Mouse (Mus musculus) heart, postnatal 0 days (tissue): ENCODE data around the gene Maml2. TPM values are rescaled to one million over a fixed set of nuclear protein-coding genes. Genes with fewer than 3 reads are reported as not detected.

Experiments
- ATAC-seq: fragments of 200-750 bp; cut with Nextera tagmentation; 2 replicates; pipeline ENCODE4 v1.8.0; 2017; ENCODE audit warnings: low read depth, moderate number of reproducible peaks, moderate library complexity; ENCODE audit not compliant: insufficient read depth
- DNase-seq: peaks from one replicate; pipeline ENCODE4 v3.0.0-alpha.2; 2016; ENCODE audit warnings: low spot score
- H3K27ac ChIP-seq: fragments of 300-500 bp; sonication (generic); 2 replicates; pipeline ENCODE4 v1.5.1; 2014; ENCODE audit warnings: low read depth, mild to moderate bottlenecking
- H3K27me3 ChIP-seq: fragments of 300-500 bp; sonication (generic); 2 replicates; pipeline ENCODE4 v1.6.1; 2014; ENCODE audit warnings: low read length, mixed read lengths; ENCODE audit not compliant: control insufficient read depth, insufficient read depth
- H3K36me3 ChIP-seq: fragments of 300-500 bp; sonication (generic); replicated peaks from 2 replicates; pipeline ENCODE4 v1.6.1; 2014; ENCODE audit warnings: low read length, mixed read lengths; ENCODE audit not compliant: control insufficient read depth, insufficient read depth
- H3K4me1 ChIP-seq: fragments of 300-500 bp; sonication (generic); 2 replicates; pipeline ENCODE4 v1.6.1; 2014; ENCODE audit warnings: antibody characterized with exemption; ENCODE audit not compliant: control insufficient read depth, insufficient read depth
- H3K4me2 ChIP-seq: fragments of 300-500 bp; sonication (generic); 2 replicates; pipeline ENCODE4 v1.6.1; 2014; ENCODE audit warnings: low read depth, mild to moderate bottlenecking, low read length, moderate library complexity
- H3K4me3 ChIP-seq: fragments of 300-500 bp; sonication (generic); 2 replicates; pipeline ENCODE4 v1.5.1; 2014; ENCODE audit warnings: low read depth, low read length
- H3K9ac ChIP-seq: fragments of 300-500 bp; sonication (generic); replicated peaks from 2 replicates; pipeline ENCODE4 v1.6.1; 2014; ENCODE audit warnings: low read depth, low read length, mixed read lengths
- H3K9me3 ChIP-seq: fragments of 300-500 bp; sonication (generic); replicated peaks from 2 replicates; pipeline ENCODE4 v1.6.1; 2016; ENCODE audit warnings: low read length; ENCODE audit not compliant: control insufficient read depth
- CTCF ChIP-seq: IDR thresholded peaks from 2 replicates; pipeline ENCODE4 v1.5.1; 2016; ENCODE audit warnings: antibody characterized with exemption, control low read depth, low read depth
- EP300 ChIP-seq: IDR thresholded peaks from 2 replicates; pipeline ENCODE4 v1.6.1; 2016; ENCODE audit warnings: antibody characterized with exemption, low read depth
- WGBS: fragments of 180-500 bp; shearing (Covaris S2); extraction: QIAGEN DNeasy Blood & Tissue Kit; methylation state at CpG from one replicate; pipeline ENCODE4 v1.1.7; 2014; 5-methylcytosine and 5-hydroxymethylcytosine counted together
- polyA plus RNA-seq: library from polyadenylated mRNA; unstranded; fragments of >200 nt; fragmentation: Nextera tagmentation; extraction: Ambion mirVana; gene quantifications from 2 replicates; pipeline ENCODE4 v1.2.1, GENCODE M21; 2015
- total RNA-seq: library from RNA; depleted of rRNA; stranded (reverse); fragments of >200 nt; gene quantifications from 2 replicates; pipeline ENCODE4 v1.2.3, GENCODE M21; 2014; ENCODE audit warnings: low replicate concordance

Maml2 gene
- total and polyA plus RNA-seq, 2 experiments from 2014 or later: 6.0 to 7.0 TPM

DNA sequence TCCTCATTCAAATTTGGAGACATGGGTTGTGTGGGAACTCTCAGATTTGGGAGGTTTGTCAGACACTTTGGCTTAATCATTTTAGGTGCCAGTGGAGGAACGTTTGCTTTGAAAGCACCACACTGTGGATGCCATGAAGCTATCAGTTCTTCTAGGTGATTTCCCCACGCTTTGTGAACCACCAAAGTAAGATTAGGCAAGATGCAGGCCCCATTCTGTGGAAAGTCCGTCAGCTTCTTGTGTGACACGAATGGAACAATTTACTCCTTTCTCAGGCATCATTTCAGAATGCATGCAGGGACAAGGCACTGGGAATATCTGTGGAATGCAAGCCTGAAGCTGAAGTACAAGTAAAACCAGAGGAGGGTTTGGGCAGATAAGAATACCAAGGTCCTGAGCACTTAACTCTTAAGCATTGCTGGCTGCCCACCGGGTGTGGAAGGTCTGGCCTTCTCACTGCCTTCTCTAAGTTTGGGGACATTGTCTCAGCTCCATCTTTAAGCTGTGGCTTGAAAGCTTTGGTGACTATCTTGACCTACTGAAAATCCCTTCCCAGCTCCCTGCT is 23.1 kb downstream of the Maml2 start:
- Histone ChIP-seq H3K4me2 (no peak overlapping the region), H3K4me1 (peaks cover 28% of the 10 kb centered on the region), H3K27ac (no peak overlapping the region), H3K27me3 (no peaks in the 10 kb centered on the region), H3K4me3 (no peak overlapping the region), H3K9ac (no peak overlapping the region), H3K9me3 (no peaks in the 10 kb centered on the region), H3K36me3 (no peaks in the 10 kb centered on the region)
- no peak for TF ChIP-seq EP300
- no peak for TF ChIP-seq CTCF
- WGBS: 39% methylated on average over 5 of the region's 5 CpGs
- ATAC-seq: no peak
- DNase-seq: no peak

DNA sequence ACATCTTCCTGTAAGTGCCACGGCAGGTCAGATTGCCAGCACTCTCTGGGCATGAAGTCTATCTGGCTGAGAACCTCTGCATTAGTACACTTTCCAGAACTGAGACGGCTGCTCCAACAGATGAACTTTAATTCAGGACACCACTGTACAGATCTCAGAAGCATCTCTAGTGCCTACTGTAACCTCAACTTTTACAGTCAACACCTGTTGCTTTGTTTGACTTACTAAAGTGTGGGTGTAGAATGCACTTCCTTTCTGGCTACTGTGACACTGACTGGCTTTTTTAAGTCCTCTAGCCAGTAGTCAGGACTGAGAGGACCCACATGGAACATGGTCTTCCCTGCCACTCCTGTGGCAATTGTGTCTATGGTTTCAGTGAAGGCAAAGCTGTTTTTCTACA is 25.3 kb downstream of the Maml2 start:
- no peak overlapping the region for H3K9ac ChIP-seq
- H3K9me3 ChIP-seq: no peaks in the 10 kb centered on the region
- H3K4me2 ChIP-seq: no peak overlapping the region
- H3K27ac ChIP-seq: peak overlapping the region; percentile 68
- no peaks in the 10 kb centered on the region for H3K27me3 ChIP-seq
- H3K4me3 ChIP-seq: no peak overlapping the region
- TF ChIP-seq EP300 (no peak), CTCF (no peak)
- no peaks in the 10 kb centered on the region for H3K36me3 ChIP-seq
- H3K4me1 ChIP-seq: peaks cover 17% of the 10 kb centered on the region
- ATAC-seq: no peak
- no peak for DNase-seq
- 30% methylated on average over 2 of the region's 2 CpGs for WGBS

DNA sequence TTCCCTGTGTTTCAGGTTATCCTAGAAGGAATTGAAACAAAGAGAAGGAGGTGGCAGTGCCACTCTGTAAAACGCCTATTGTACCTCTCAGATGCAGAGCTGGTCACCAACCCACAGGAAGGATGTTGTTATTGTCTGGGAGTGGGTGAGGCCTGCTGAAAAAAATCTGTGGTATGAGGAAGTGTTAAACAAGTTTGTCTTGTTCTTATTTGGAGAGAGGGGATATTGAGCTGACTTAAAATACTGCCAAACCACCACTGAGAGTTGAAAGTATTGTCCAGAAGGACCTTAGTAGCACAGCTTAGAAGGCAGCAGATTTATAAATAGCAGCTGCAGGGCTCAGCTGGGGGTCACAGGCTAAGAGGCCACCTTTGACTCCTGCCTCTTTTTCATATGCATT is 25.9 kb downstream of the Maml2 start:
- no peak for DNase-seq
- TF ChIP-seq CTCF (no peak), EP300 (no peak)
- no peak overlapping the region for H3K4me2 ChIP-seq
- no peak overlapping the region for H3K9ac ChIP-seq
- H3K9me3 ChIP-seq: no peaks in the 10 kb centered on the region
- no peaks in the 10 kb centered on the region for H3K36me3 ChIP-seq
- 10% methylated on average over 1 of the region's 1 CpGs for WGBS
- H3K27me3 ChIP-seq: no peaks in the 10 kb centered on the region
- peak overlapping the region; percentile 68 for H3K27ac ChIP-seq
- no peak overlapping the region for H3K4me3 ChIP-seq
- ATAC-seq: no peak; the same call in 1 of the 2 replicates
- peaks cover 17% of the 10 kb centered on the region for H3K4me1 ChIP-seq

DNA sequence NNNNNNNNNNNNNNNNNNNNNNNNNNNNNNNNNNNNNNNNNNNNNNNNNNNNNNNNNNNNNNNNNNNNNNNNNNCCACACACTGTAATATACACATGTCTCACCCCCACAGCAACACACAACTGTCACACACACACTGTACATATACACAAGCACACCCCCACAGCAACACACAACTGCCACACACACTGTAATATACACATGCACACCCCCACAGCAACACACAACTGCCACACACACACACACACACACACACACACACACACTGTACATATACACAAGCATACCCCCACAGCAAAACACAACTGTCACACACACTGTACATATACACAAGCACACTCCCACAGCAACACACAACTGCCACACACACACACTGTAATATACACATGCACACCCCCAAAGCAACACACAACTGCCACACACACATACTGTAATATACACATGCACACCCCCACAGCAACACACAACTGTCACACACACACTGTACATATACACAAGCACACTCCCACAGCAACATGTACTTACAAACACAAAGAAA is 116.5 kb downstream of the Maml2 start:
- TF ChIP-seq CTCF (no peak), EP300 (no peak)
- H3K9me3 ChIP-seq: no peaks in the 10 kb centered on the region
- peaks cover 6% of the 10 kb centered on the region; the same call in 1 of the 2 replicates for H3K36me3 ChIP-seq
- no peak overlapping the region for H3K4me3 ChIP-seq
- H3K27me3 ChIP-seq: no peaks in the 10 kb centered on the region
- DNase-seq (no peak), ATAC-seq (no peak)
- H3K4me2 ChIP-seq: no peak overlapping the region
- H3K4me1 ChIP-seq: no peaks in the 10 kb centered on the region
- H3K9ac ChIP-seq: no peak overlapping the region
- H3K27ac ChIP-seq: no peak overlapping the region

DNA sequence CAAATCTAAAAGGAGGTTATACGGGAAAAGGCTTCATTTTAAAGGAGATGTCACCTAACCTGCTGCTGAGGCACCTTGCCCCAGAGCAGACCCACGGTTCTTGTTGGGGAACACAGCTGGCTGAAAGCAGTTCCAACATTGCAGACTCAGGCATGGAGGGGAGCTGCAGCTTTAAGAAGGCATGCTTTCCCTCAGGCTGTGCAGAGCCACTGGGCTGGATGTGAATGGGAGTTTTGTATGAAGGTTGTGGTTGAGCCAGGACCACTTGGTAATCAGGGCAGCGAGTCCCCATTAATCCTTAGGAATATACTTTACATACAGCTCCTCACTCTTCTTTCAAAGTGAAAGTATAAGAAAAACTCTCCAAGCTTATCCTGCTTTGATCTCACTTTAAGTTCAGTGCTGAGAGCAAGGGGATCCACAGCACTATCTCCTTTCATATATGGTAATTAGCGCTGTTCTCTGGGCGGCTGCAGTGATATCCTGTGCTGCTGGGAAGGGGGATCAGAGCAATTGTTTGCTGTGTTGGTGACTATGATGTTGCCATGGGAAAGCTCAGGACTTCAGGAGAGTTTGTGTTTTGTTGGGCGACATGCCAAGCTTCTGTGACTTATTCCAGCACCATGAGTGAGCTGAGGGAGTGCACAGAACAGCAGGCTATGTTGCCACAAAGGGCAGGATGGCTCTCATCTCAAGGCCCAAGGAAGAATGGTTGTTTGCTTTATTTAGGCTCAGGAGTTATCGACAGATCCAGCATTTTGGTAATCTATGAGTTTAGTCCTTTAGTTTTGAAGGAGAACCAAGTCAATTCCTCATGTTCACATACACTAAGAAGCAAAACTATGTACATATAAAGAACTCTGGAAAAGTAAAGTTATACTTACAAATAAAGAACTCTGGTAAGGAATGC is 127.5 kb downstream of the Maml2 start:
- Histone ChIP-seq H3K36me3 (no peaks in the 10 kb centered on the region), H3K4me1 (peaks cover 37% of the 10 kb centered on the region), H3K4me2 (peak overlapping the region; percentile 49), H3K4me3 (0 out of 2 replicates have a peak overlapping the region, but pooled peaks have one; percentile 14), H3K27me3 (no peaks in the 10 kb centered on the region), H3K9me3 (no peaks in the 10 kb centered on the region), H3K9ac (no peak overlapping the region), H3K27ac (peak overlapping the region; percentile 80)
- DNase-seq (peak; percentile 93), ATAC-seq (peak; percentile 89)
- TF ChIP-seq EP300: no peak
- TF ChIP-seq CTCF: no peak
- 15% methylated on average over 7 of the region's 7 CpGs for WGBS
